Mouse (Mus musculus): ENCODE measurements at regions not wholly inside any gene's neighbourhood (a gene's known extent, or its start where the extent isn't known, plus 50 kb on each side); places are given as distances from the start of the nearest gene placed in this dataset.

GRCm38 (mm10) chr14:103937700-103938099 lies 93.5 kb upstream of the Ednrb start:
- no peak for DNase-seq (ENCODE audit: extremely low spot score, low spot score)

- no peak for DNase-seq (ENCODE audit: extremely low spot score, low spot score)
Measured at GRCm38 (mm10) chr14:103933813-103934212, 89.6 kb upstream of the Ednrb start.

- no peak for DNase-seq (ENCODE audit: extremely low spot score, low spot score)
Measured at GRCm38 (mm10) chr14:103932170-103932569, 88.0 kb upstream of the Ednrb start.

GRCm38 (mm10) chr14:103929734-103930364 lies 85.6 kb upstream of the Ednrb start:
- DNase-seq (ENCODE audit: extremely low spot score, low spot score): no peak

GRCm38 (mm10) chr14:103929155-103929729 lies 85.0 kb upstream of the Ednrb start:
- no peak for DNase-seq (ENCODE audit: extremely low spot score, low spot score)

- no peak for DNase-seq (ENCODE audit: extremely low spot score, low spot score)
Measured at GRCm38 (mm10) chr14:103920169-103920568, 76.0 kb upstream of the Ednrb start.

GRCm38 (mm10) chr14:103919380-103919779 lies 75.2 kb upstream of the Ednrb start:
- no peak for DNase-seq (ENCODE audit: extremely low spot score, low spot score)

GRCm38 (mm10) chr14:103913453-103913852 lies 69.3 kb upstream of the Ednrb start:
- DNase-seq (ENCODE audit: extremely low spot score, low spot score): no peak

- DNase-seq (ENCODE audit: extremely low spot score, low spot score): no peak
Measured at GRCm38 (mm10) chr14:103911707-103912106, 67.5 kb upstream of the Ednrb start.

GRCm38 (mm10) chr14:103911280-103911679 lies 67.1 kb upstream of the Ednrb start:
- DNase-seq (ENCODE audit: extremely low spot score, low spot score): no peak

GRCm38 (mm10) chr14:103906417-103907070 lies 62.3 kb upstream of the Ednrb start:
- no peak for DNase-seq (ENCODE audit: extremely low spot score, low spot score)

GRCm38 (mm10) chr14:103900817-103901216 lies 56.6 kb upstream of the Ednrb start:
- DNase-seq (ENCODE audit: extremely low spot score, low spot score): no peak

GRCm38 (mm10) chr14:103899111-103899814 lies 55.1 kb upstream of the Ednrb start:
- peak; percentile 73 for DNase-seq (ENCODE audit: extremely low spot score, low spot score)

GRCm38 (mm10) chr14:103898689-103899088 lies 54.5 kb upstream of the Ednrb start:
- peak; percentile 54 for DNase-seq (ENCODE audit: extremely low spot score, low spot score)

GRCm38 (mm10) chr14:103895261-103895660 lies 51.1 kb upstream of the Ednrb start:
- no peak for DNase-seq (ENCODE audit: extremely low spot score, low spot score)

Data from neural tube, embryonic 10.5 days (tissue).